Mouse (Mus musculus): Measurements from ENCODE around the gene Fam124a.
A peak's percentile ranks its signal among the peaks of the same experiment; 100 is the strongest.
"Not testable (repeated sequence)": the region's sequence is repeated elsewhere in the genome, so short reads cannot be mapped to it uniquely, and the experiment has no call there.

Gene Fam124a

GRCm38 (mm10) chr14:62555309-62555829 is at the start of gene Fam124a:
Fam124a (plus strand) TSS chr14:62555737.
- peak; percentile 74 for DNase-seq

GRCm38 (mm10) chr14:62506261-62506660 is 49.3 kb upstream of the Fam124a start:
- no peak for DNase-seq

GRCm38 (mm10) chr14:62509350-62509749 is 46.2 kb upstream of the Fam124a start:
- no peak for DNase-seq

- DNase-seq: no peak
Observed at GRCm38 (mm10) chr14:62512845-62513244, 42.7 kb upstream of the Fam124a start.

GRCm38 (mm10) chr14:62530951-62531350 is 24.6 kb upstream of the Fam124a start:
- no peak for DNase-seq

- no peak for DNase-seq
Observed at GRCm38 (mm10) chr14:62536127-62536526, 19.4 kb upstream of the Fam124a start.

GRCm38 (mm10) chr14:62536988-62537387 is 18.5 kb upstream of the Fam124a start:
- DNase-seq: no peak

GRCm38 (mm10) chr14:62539834-62540233 is 15.7 kb upstream of the Fam124a start:
- no peak for DNase-seq

- DNase-seq: no peak
Observed at GRCm38 (mm10) chr14:62541751-62542150, 13.8 kb upstream of the Fam124a start.

- DNase-seq: no peak
Observed at GRCm38 (mm10) chr14:62546296-62546695, 9.2 kb upstream of the Fam124a start.

GRCm38 (mm10) chr14:62546746-62547145 is 8.8 kb upstream of the Fam124a start:
- DNase-seq: no peak

- no peak for DNase-seq
Observed at GRCm38 (mm10) chr14:62550121-62550520, 5.4 kb upstream of the Fam124a start.

GRCm38 (mm10) chr14:62552771-62553170 is 2.8 kb upstream of the Fam124a start:
- no peak for DNase-seq

GRCm38 (mm10) chr14:62553786-62554185 is 1.8 kb upstream of the Fam124a start:
- DNase-seq: no peak

GRCm38 (mm10) chr14:62555840-62556810 is 588 bp downstream of the Fam124a start:
- no peak for DNase-seq

- no peak for DNase-seq
Observed at GRCm38 (mm10) chr14:62557111-62557510, 1.6 kb downstream of the Fam124a start.

- DNase-seq: no peak
Observed at GRCm38 (mm10) chr14:62561875-62562748, 6.6 kb downstream of the Fam124a start.

- DNase-seq: no peak
Observed at GRCm38 (mm10) chr14:62563679-62564078, 8.1 kb downstream of the Fam124a start.

GRCm38 (mm10) chr14:62566821-62567220 is 11.3 kb downstream of the Fam124a start, which contains the start of gene Gm4131:
Gm4131 (minus strand) TSS chr14:62566921.
- not testable (repeated sequence) for DNase-seq

GRCm38 (mm10) chr14:62569463-62569862 is 13.9 kb downstream of the Fam124a start:
- DNase-seq: no peak

- no peak for DNase-seq
Observed at GRCm38 (mm10) chr14:62570299-62570698, 14.8 kb downstream of the Fam124a start.

GRCm38 (mm10) chr14:62573454-62573853 is 17.9 kb downstream of the Fam124a start:
- no peak for DNase-seq

- no peak for DNase-seq
Observed at GRCm38 (mm10) chr14:62574906-62575305, 19.4 kb downstream of the Fam124a start.
